Mouse (Mus musculus): Measurements from ENCODE around the gene 1700122O11Rik. TPM values are rescaled to one million over a fixed set of nuclear protein-coding genes. Genes with fewer than 3 reads are reported as not detected.

The 1700122O11Rik gene
- total and polyA plus RNA-seq, 3 experiments = not detected

DNA sequence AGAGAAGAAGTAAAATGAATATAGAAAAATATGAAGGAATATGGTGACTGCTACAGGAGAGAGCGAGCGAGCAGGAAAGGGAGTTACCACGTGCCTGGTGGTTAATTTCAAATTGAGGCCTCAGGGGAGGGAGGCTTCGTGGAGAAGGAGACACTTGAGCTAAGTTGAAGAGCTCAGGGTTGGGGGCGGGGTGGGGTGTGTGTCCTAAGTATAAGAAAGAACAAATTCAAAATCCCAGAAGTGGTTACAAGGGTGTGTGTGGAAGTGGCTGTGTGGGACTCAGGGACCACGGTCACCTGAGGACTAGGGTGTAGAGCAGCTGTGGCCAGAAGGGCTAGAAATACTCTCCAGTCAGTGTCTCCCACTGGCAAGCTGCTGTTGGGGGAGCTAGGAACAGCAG is 38.7 kb downstream of the 1700122O11Rik start:
- ATAC-seq (ENCODE audit: extremely low read depth, insufficient number of reproducible peaks, low FRiP score, poor library complexity, severe bottlenecking) (no peak), DNase-seq (ENCODE audit: low spot score) (no peak)
- H3K27me3 ChIP-seq (ENCODE audit: insufficient read depth, low read length) = peaks cover 5% of the 10 kb centered on the region; the same call in 1 of the 2 replicates
- H3K4me1 ChIP-seq (ENCODE audit: insufficient read depth, low read depth, low read length) = no peaks in the 10 kb centered on the region
- peaks cover 4% of the 10 kb centered on the region; the same call in 1 of the 2 replicates for H3K9me3 ChIP-seq (replicated peaks)
- no peaks in the 10 kb centered on the region for H3K36me3 ChIP-seq (replicated peaks)
- TF ChIP-seq TAL1 (conservative IDR thresholded peaks at IDR 0.05; ENCODE audit: low read depth, low read length) (no peak), POLR2AphosphoS5 (IDR thresholded peaks at IDR 0.05; ENCODE audit: insufficient replicate concordance, low read depth, low read length) (no peak), GATA1 (IDR thresholded peaks at IDR 0.05; ENCODE audit: borderline replicate concordance, low read length) (no peak), CTCF (IDR thresholded peaks at IDR 0.05; ENCODE audit: low read depth, low read length) (no peak), GATA2 (IDR thresholded peaks at IDR 0.05; ENCODE audit: borderline replicate concordance, low read depth, low read length) (no peak)
- H3K4me3 ChIP-seq (ENCODE audit: low read depth, low read length) = no peak overlapping the region

DNA sequence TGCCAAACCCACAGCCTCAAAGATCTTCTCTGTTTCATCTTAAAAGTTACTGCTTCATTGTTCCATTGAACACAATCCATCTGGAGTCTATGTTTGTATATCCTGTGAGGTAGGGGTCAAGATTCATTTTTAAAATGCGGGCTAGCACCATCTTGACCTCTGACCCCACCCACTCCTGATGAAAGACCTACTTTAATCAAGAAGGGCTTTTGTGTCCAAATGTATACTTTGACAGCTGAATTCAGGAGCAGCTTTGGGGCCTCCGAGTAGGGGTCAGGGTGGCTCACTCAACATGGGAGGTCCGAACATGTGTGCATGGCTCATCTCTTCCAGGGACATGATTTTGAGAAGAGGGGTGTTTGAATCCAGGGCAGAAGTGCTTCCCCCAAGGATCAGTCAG is 40.3 kb downstream of the 1700122O11Rik start:
- Histone ChIP-seq H3K36me3 (replicated peaks) (no peaks in the 10 kb centered on the region), H3K4me3 (ENCODE audit: low read depth, low read length) (no peak overlapping the region), H3K27me3 (ENCODE audit: insufficient read depth, low read length) (peaks cover 5% of the 10 kb centered on the region; the same call in 1 of the 2 replicates), H3K4me1 (ENCODE audit: insufficient read depth, low read depth, low read length) (no peaks in the 10 kb centered on the region), H3K9me3 (replicated peaks) (peaks cover 4% of the 10 kb centered on the region; the same call in 1 of the 2 replicates)
- DNase-seq (ENCODE audit: low spot score) (no peak), ATAC-seq (ENCODE audit: extremely low read depth, insufficient number of reproducible peaks, low FRiP score, poor library complexity, severe bottlenecking) (no peak)
- no peak for TF ChIP-seq GATA1 (IDR thresholded peaks at IDR 0.05; ENCODE audit: borderline replicate concordance, low read length)
- no peak for TF ChIP-seq TAL1 (conservative IDR thresholded peaks at IDR 0.05; ENCODE audit: low read depth, low read length)
- TF ChIP-seq POLR2AphosphoS5 (IDR thresholded peaks at IDR 0.05; ENCODE audit: insufficient replicate concordance, low read depth, low read length) = no peak

DNA sequence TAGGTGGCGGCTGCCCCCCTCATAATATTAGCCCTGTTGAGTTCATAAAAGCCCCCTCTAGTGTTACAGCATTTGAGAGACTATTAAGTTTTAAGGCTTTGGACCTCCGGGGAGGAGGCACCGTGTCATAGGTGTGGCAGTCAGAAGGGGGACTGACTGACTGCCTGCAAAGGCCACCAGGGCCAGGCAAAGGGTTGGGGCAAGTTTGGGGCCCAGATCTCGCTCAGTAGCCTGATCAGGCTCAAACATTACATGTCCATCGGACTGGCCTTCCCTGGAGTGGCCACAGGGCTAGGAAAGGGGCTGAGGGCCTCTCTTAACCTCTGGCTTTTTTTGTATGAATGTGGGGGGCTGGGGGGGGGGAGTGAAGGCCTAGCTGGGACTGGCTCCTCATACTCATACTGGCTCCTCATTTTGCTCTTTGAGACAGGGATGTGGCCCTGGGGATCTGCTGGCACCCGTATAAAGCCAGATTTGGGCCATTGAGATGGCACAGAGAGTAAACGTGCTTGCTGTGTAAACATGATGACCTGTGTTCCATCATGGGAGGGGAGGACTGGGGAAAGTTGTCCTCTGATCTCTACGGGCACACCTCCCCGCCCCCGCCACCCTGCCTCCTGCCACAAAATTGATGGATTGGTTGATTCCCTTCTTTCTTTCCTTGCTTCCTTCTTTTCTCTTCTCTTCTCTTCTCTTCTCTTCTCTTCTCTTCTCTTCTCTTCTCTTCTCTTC is 47.5 kb downstream of the 1700122O11Rik start:
- DNase-seq (ENCODE audit: low spot score) (no peak), ATAC-seq (ENCODE audit: extremely low read depth, insufficient number of reproducible peaks, low FRiP score, poor library complexity, severe bottlenecking) (no peak)
- H3K4me1 ChIP-seq (ENCODE audit: insufficient read depth, low read depth, low read length) = no peaks in the 10 kb centered on the region
- H3K4me3 ChIP-seq (ENCODE audit: low read depth, low read length) = no peak overlapping the region
- TF ChIP-seq TAL1 (conservative IDR thresholded peaks at IDR 0.05; ENCODE audit: low read depth, low read length) = no peak
- TF ChIP-seq GATA2 (IDR thresholded peaks at IDR 0.05; ENCODE audit: borderline replicate concordance, low read depth, low read length) = no peak
- no peak for TF ChIP-seq POLR2AphosphoS5 (IDR thresholded peaks at IDR 0.05; ENCODE audit: insufficient replicate concordance, low read depth, low read length)
- TF ChIP-seq GATA1 (IDR thresholded peaks at IDR 0.05; ENCODE audit: borderline replicate concordance, low read length) = no peak
- no peak for TF ChIP-seq CTCF (IDR thresholded peaks at IDR 0.05; ENCODE audit: low read depth, low read length)
- H3K9me3 ChIP-seq (replicated peaks) = peaks cover 17% of the 10 kb centered on the region
- no peaks in the 10 kb centered on the region for H3K27me3 ChIP-seq (ENCODE audit: insufficient read depth, low read length)
- H3K36me3 ChIP-seq (replicated peaks) = no peaks in the 10 kb centered on the region

DNA sequence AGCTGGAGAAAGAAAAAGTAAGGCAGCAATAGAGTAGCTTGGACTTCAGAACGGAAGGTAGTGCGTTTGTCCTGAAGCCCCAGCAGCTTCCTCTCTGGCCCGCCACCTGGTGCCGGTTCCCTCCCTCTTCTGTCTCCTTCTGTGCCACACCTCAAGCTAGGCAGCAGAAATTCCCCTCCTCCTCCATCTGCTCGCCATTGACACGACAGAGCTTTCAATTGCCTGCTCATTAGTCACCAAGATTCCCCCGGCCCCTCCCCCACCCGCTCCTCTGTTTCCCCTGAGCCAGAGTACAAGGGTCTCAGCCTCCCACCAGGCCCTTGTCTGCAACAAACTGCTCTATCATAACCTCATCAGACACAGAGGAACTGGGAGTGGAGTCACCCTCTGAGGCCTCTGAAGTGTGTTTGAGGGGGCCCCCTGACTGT is 48.1 kb downstream of the 1700122O11Rik start:
- no peak for TF ChIP-seq GATA1 (IDR thresholded peaks at IDR 0.05; ENCODE audit: borderline replicate concordance, low read length)
- TF ChIP-seq GATA2 (IDR thresholded peaks at IDR 0.05; ENCODE audit: borderline replicate concordance, low read depth, low read length) = no peak
- no peak for TF ChIP-seq CTCF (IDR thresholded peaks at IDR 0.05; ENCODE audit: low read depth, low read length)
- TF ChIP-seq TAL1 (conservative IDR thresholded peaks at IDR 0.05; ENCODE audit: low read depth, low read length) = no peak
- no peak for TF ChIP-seq POLR2AphosphoS5 (IDR thresholded peaks at IDR 0.05; ENCODE audit: insufficient replicate concordance, low read depth, low read length)
- no peak for ATAC-seq (ENCODE audit: extremely low read depth, insufficient number of reproducible peaks, low FRiP score, poor library complexity, severe bottlenecking)
- no peak for DNase-seq (ENCODE audit: low spot score)
- H3K4me3 ChIP-seq (ENCODE audit: low read depth, low read length) = no peak overlapping the region
- H3K27me3 ChIP-seq (ENCODE audit: insufficient read depth, low read length) = no peaks in the 10 kb centered on the region
- peaks cover 17% of the 10 kb centered on the region for H3K9me3 ChIP-seq (replicated peaks)
- H3K36me3 ChIP-seq (replicated peaks) = no peaks in the 10 kb centered on the region
- no peaks in the 10 kb centered on the region for H3K4me1 ChIP-seq (ENCODE audit: insufficient read depth, low read depth, low read length)

DNA sequence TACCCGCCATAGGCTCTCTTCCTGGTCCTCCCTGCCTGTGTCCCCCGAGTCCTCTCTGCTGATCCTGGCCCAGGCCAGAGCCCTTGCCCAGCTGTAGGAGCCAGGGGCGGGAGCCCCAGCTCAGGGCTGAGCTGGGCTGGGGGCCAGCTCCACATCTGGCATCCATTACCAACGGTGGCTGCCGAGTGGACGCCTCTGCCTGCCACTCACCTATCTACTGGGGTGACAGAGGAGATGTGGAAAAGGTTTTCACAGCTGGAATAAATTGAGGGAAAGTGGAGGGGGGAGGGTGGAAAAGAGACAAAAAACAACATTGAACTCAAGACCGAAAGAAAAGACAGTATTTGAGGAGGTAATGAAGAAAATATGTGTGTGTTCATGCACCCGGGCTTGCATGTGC is 49.3 kb downstream of the 1700122O11Rik start:
- H3K4me1 ChIP-seq (ENCODE audit: insufficient read depth, low read depth, low read length) = no peaks in the 10 kb centered on the region
- H3K27me3 ChIP-seq (ENCODE audit: insufficient read depth, low read length) = no peaks in the 10 kb centered on the region
- ATAC-seq (ENCODE audit: extremely low read depth, insufficient number of reproducible peaks, low FRiP score, poor library complexity, severe bottlenecking) = no peak

DNA sequence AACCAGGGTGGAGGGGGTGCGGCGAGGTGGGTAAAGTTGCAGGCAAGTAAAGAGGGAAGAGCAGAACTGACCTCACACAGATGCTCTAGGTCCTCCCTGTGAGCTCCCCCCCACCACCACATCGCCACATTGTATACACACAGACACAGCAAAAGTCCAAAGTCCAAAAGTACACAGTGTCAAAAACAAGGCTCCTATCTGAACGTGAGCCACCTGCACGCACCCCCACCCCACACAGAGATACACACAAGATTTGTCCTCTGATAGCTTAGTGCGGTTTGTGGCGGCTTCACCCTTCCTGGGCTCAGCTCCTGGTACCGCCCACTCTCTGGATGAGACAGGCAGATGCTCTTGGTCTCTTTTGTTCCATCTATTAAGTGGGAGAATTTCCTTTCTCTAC is 50.0 kb downstream of the 1700122O11Rik start:
- Histone ChIP-seq H3K4me3 (ENCODE audit: low read depth, low read length) (no peak overlapping the region), H3K27me3 (ENCODE audit: insufficient read depth, low read length) (no peaks in the 10 kb centered on the region), H3K36me3 (replicated peaks) (no peaks in the 10 kb centered on the region), H3K4me1 (ENCODE audit: insufficient read depth, low read depth, low read length) (no peaks in the 10 kb centered on the region), H3K9me3 (replicated peaks) (peaks cover 17% of the 10 kb centered on the region)
- ATAC-seq (ENCODE audit: extremely low read depth, insufficient number of reproducible peaks, low FRiP score, poor library complexity, severe bottlenecking) = no peak
- TF ChIP-seq CTCF (IDR thresholded peaks at IDR 0.05; ENCODE audit: low read depth, low read length) (no peak), GATA1 (IDR thresholded peaks at IDR 0.05; ENCODE audit: borderline replicate concordance, low read length) (no peak), TAL1 (conservative IDR thresholded peaks at IDR 0.05; ENCODE audit: low read depth, low read length) (no peak), GATA2 (IDR thresholded peaks at IDR 0.05; ENCODE audit: borderline replicate concordance, low read depth, low read length) (no peak), POLR2AphosphoS5 (IDR thresholded peaks at IDR 0.05; ENCODE audit: insufficient replicate concordance, low read depth, low read length) (no peak)
- no peak for DNase-seq (ENCODE audit: low spot score)

More for the DNA sequence above, 49.3 kb downstream of the 1700122O11Rik start:
- no peak for DNase-seq (ENCODE audit: low spot score)
- Histone ChIP-seq H3K9me3 (replicated peaks) (peaks cover 17% of the 10 kb centered on the region), H3K36me3 (replicated peaks) (no peaks in the 10 kb centered on the region), H3K4me3 (ENCODE audit: low read depth, low read length) (no peak overlapping the region)
- TF ChIP-seq GATA2 (IDR thresholded peaks at IDR 0.05; ENCODE audit: borderline replicate concordance, low read depth, low read length) = no peak
- TF ChIP-seq GATA1 (IDR thresholded peaks at IDR 0.05; ENCODE audit: borderline replicate concordance, low read length) = no peak
- no peak for TF ChIP-seq CTCF (IDR thresholded peaks at IDR 0.05; ENCODE audit: low read depth, low read length)
- TF ChIP-seq POLR2AphosphoS5 (IDR thresholded peaks at IDR 0.05; ENCODE audit: insufficient replicate concordance, low read depth, low read length) = no peak
- no peak for TF ChIP-seq TAL1 (conservative IDR thresholded peaks at IDR 0.05; ENCODE audit: low read depth, low read length)

Other genes with a start within 250 kb of the 1700122O11Rik start
- gene Mdfi, start 203.6 kb downstream of the 1700122O11Rik start, total RNA-seq (2014; fragmentation: Nextera tagmentation) = not detected in 2 replicates
- gene Mdfi, start 203.6 kb downstream of the 1700122O11Rik start, total RNA-seq (2017) = 0.05 TPM in 1 of 2 replicates, not detected in the other
- gene Mdfi, start 203.6 kb downstream of the 1700122O11Rik start, polyA plus RNA-seq (2012) = not detected in 2 replicates
- 20.2 and 21.6 TPM in 2 replicates for gene Foxp4, start 113.6 kb downstream of the 1700122O11Rik start, total RNA-seq (2014; fragmentation: Nextera tagmentation)
- gene Foxp4, start 113.6 kb downstream of the 1700122O11Rik start, total RNA-seq (2017) = 0.93 and 1.0 TPM in 2 replicates
- gene Foxp4, start 113.6 kb downstream of the 1700122O11Rik start, polyA plus RNA-seq (2012) = 54.1 and 64.6 TPM in 2 replicates
- not detected in 2 replicates for gene 1700067P10Rik, start 51.0 kb upstream of the 1700122O11Rik start, total RNA-seq (2014; fragmentation: Nextera tagmentation)
- 0.11 TPM in 1 of 2 replicates, not detected in the other for gene 1700067P10Rik, start 51.0 kb upstream of the 1700122O11Rik start, total RNA-seq (2017)
- not detected in 2 replicates for gene 1700067P10Rik, start 51.0 kb upstream of the 1700122O11Rik start, polyA plus RNA-seq (2012)
- not detected in 2 replicates for gene 9830107B12Rik, start 108.0 kb upstream of the 1700122O11Rik start, total RNA-seq (2014; fragmentation: Nextera tagmentation)
- gene 9830107B12Rik, start 108.0 kb upstream of the 1700122O11Rik start, total RNA-seq (2017) = 0.29 and 0.38 TPM in 2 replicates
- gene 9830107B12Rik, start 108.0 kb upstream of the 1700122O11Rik start, polyA plus RNA-seq (2012) = not detected in 2 replicates
- gene A530064D06Rik, start 129.0 kb upstream of the 1700122O11Rik start, total RNA-seq (2014; fragmentation: Nextera tagmentation) = not detected in 2 replicates
- 0.17 and 0.27 TPM in 2 replicates for gene A530064D06Rik, start 129.0 kb upstream of the 1700122O11Rik start, total RNA-seq (2017)
- not detected in 2 replicates for gene A530064D06Rik, start 129.0 kb upstream of the 1700122O11Rik start, polyA plus RNA-seq (2012)
- gene Trem1, start 194.5 kb upstream of the 1700122O11Rik start, total RNA-seq (2014; fragmentation: Nextera tagmentation) = not detected in 2 replicates
- 0.05 and 0.06 TPM in 2 replicates for gene Trem1, start 194.5 kb upstream of the 1700122O11Rik start, total RNA-seq (2017)
- not detected in 2 replicates for gene Trem1, start 194.5 kb upstream of the 1700122O11Rik start, polyA plus RNA-seq (2012)
- not detected in 2 replicates for gene Trem3, start 209.5 kb upstream of the 1700122O11Rik start, total RNA-seq (2014; fragmentation: Nextera tagmentation)
- gene Trem3, start 209.5 kb upstream of the 1700122O11Rik start, total RNA-seq (2017) = not detected in 2 replicates
- not detected in 2 replicates for gene Trem3, start 209.5 kb upstream of the 1700122O11Rik start, polyA plus RNA-seq (2012)
- gene Treml4, start 226.0 kb upstream of the 1700122O11Rik start, total RNA-seq (2014; fragmentation: Nextera tagmentation) = 2.3 TPM in 1 of 2 replicates, not detected in the other
- gene Treml4, start 226.0 kb upstream of the 1700122O11Rik start, total RNA-seq (2017) = 1.4 and 2.2 TPM in 2 replicates
- gene Treml4, start 226.0 kb upstream of the 1700122O11Rik start, polyA plus RNA-seq (2012) = 0.22 and 0.33 TPM in 2 replicates